Mouse (Mus musculus) forebrain, embryonic 15.5 days (tissue): ENCODE measurements around the gene Bach2. TPM values are rescaled to one million over a fixed set of nuclear protein-coding genes. Genes with fewer than 3 reads are reported as not detected.

ENCODE experiments used
- ATAC-seq: fragments of 200-750 bp; cut with Nextera tagmentation; replicated peaks from 2 replicates; pipeline ENCODE4 v1.8.0; 2017; ENCODE audit warnings: mild to moderate bottlenecking, moderate TSS enrichment, moderate library complexity
- H3K27ac ChIP-seq: fragments of 300-500 bp; sonication (generic); replicated peaks from 2 replicates; pipeline ENCODE4 v1.5.1; 2015; ENCODE audit warnings: mild to moderate bottlenecking, inconsistent platforms
- H3K27me3 ChIP-seq: fragments of 300-500 bp; sonication (generic); 2 replicates; pipeline ENCODE4 v1.6.1; 2015; ENCODE audit warnings: inconsistent platforms
- H3K36me3 ChIP-seq: fragments of 300-500 bp; sonication (generic); 2 replicates; pipeline ENCODE4 v1.6.1; 2015; ENCODE audit warnings: mild to moderate bottlenecking, inconsistent platforms
- H3K4me1 ChIP-seq: fragments of 300-500 bp; sonication (generic); 2 replicates; pipeline ENCODE4 v1.6.1; 2015; ENCODE audit warnings: inconsistent platforms
- H3K4me2 ChIP-seq: fragments of 300-500 bp; sonication (generic); replicated peaks from 2 replicates; pipeline ENCODE4 v1.6.1; 2015; ENCODE audit warnings: mild to moderate bottlenecking, inconsistent platforms
- H3K4me3 ChIP-seq: fragments of 300-500 bp; sonication (generic); 2 replicates; pipeline ENCODE4 v1.5.1; 2015; ENCODE audit warnings: mild to moderate bottlenecking, inconsistent platforms
- H3K9ac ChIP-seq: fragments of 300-500 bp; sonication (generic); replicated peaks from 2 replicates; pipeline ENCODE4 v1.6.1; 2015; ENCODE audit warnings: mild to moderate bottlenecking, inconsistent platforms
- H3K9me3 ChIP-seq: fragments of 300-500 bp; sonication (generic); 2 replicates; pipeline ENCODE4 v1.6.1; 2016; ENCODE audit warnings: inconsistent platforms
- WGBS: fragments of 180-500 bp; shearing (Covaris S2); methylation state at CpG from one replicate; pipeline ENCODE4 v1.1.7; 2015; ENCODE audit warnings: mixed read lengths; 5-methylcytosine and 5-hydroxymethylcytosine counted together
- polyA plus RNA-seq: library from polyadenylated mRNA; unstranded; fragments of >200 nt; fragmentation: Nextera tagmentation; extraction: Ambion mirVana; gene quantifications from 2 replicates; pipeline ENCODE4 v1.2.1, GENCODE M21; 2015

Gene Bach2
- polyA plus RNA-seq, 1 experiment from 2014 or later = 34.9 TPM

GRCm38 (mm10) chr4:32246020-32246419 lies 7.4 kb downstream of the Bach2 start:
- H3K4me1 ChIP-seq = peaks cover 84% of the 10 kb centered on the region
- no peak overlapping the region for H3K4me3 ChIP-seq
- H3K9ac ChIP-seq = no peak overlapping the region
- H3K4me2 ChIP-seq = no peak overlapping the region
- H3K36me3 ChIP-seq = no peaks in the 10 kb centered on the region
- H3K27ac ChIP-seq = no peak overlapping the region
- no peak for ATAC-seq
- WGBS = 79% methylated on average over 6 of the region's 6 CpGs
- no peaks in the 10 kb centered on the region for H3K9me3 ChIP-seq
- H3K27me3 ChIP-seq = no peaks in the 10 kb centered on the region

DNA sequence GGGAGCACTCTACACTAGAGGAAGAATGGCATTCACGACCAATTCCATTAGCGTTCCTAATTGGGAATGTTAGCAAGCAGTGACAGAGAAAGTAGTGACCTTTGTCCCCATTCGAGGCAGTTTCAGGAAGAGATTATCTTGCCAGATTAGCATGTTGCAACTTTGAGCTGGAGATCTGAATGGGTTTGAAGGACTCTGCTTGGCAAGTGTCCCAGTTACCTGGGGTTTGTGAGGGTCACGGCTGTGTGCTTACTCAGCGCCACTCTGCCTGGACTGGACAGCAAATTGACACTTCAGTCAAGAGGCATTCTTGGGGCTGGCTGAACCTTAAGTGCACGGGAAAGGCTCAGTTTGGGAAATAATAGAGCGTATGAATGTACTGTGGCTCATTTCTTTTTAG lies 8.2 kb downstream of the Bach2 start:
- Histone ChIP-seq H3K4me2 (no peak overlapping the region), H3K27me3 (no peaks in the 10 kb centered on the region), H3K4me1 (peaks cover 83% of the 10 kb centered on the region), H3K4me3 (no peak overlapping the region), H3K9ac (no peak overlapping the region), H3K36me3 (no peaks in the 10 kb centered on the region), H3K9me3 (no peaks in the 10 kb centered on the region), H3K27ac (peak overlapping the region; percentile 71)
- ATAC-seq = no peak
- 11% methylated on average over 7 of the region's 7 CpGs for WGBS

GRCm38 (mm10) chr4:32247463-32248113 lies 9.0 kb downstream of the Bach2 start:
- Histone ChIP-seq H3K4me1 (peaks cover 84% of the 10 kb centered on the region), H3K4me2 (no peak overlapping the region), H3K27me3 (no peaks in the 10 kb centered on the region), H3K36me3 (no peaks in the 10 kb centered on the region), H3K9me3 (no peaks in the 10 kb centered on the region), H3K9ac (no peak overlapping the region), H3K4me3 (no peak overlapping the region), H3K27ac (peak overlapping the region; percentile 62; the same call in 1 of the 2 replicates)
- 65% methylated on average over 11 of the region's 11 CpGs for WGBS
- no peak for ATAC-seq

DNA sequence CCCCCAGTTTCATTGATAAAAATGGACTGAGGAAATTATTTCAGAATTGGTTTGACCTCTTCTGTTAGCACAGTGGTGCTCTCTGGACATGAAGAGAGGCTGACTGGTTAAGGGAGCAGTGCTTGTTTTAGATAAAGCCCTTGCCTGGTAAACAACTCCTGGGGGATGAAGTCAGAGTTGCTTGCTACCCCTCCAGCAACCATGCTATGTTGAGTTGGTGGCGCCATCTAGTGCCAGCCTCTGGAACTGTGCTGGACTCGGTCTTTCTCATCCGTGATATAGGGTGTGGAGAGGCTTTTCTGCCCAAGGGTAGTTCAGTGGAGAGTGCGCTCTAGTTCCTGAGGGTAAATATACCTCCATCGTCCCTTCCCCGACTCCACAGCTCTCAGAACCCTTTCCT lies 9.6 kb downstream of the Bach2 start:
- no peaks in the 10 kb centered on the region for H3K36me3 ChIP-seq
- ATAC-seq = no peak
- no peaks in the 10 kb centered on the region for H3K27me3 ChIP-seq
- no peak overlapping the region for H3K4me2 ChIP-seq
- no peak overlapping the region for H3K4me3 ChIP-seq
- no peaks in the 10 kb centered on the region for H3K9me3 ChIP-seq
- H3K27ac ChIP-seq = peak overlapping the region; percentile 28
- peaks cover 79% of the 10 kb centered on the region for H3K4me1 ChIP-seq
- 23% methylated on average over 6 of the region's 6 CpGs for WGBS
- H3K9ac ChIP-seq = no peak overlapping the region

- Histone ChIP-seq H3K36me3 (no peaks in the 10 kb centered on the region), H3K4me3 (no peak overlapping the region), H3K4me1 (peaks cover 73% of the 10 kb centered on the region), H3K27me3 (no peaks in the 10 kb centered on the region), H3K9ac (no peak overlapping the region), H3K4me2 (no peak overlapping the region; the same call in 1 of the 2 replicates), H3K9me3 (no peaks in the 10 kb centered on the region), H3K27ac (peak overlapping the region; percentile 28)
- 36% methylated on average over 9 of the region's 9 CpGs for WGBS
- no peak for ATAC-seq
These were observed 10.4 kb downstream of the Bach2 start for GRCm38 (mm10) chr4:32248990-32249393.

- Histone ChIP-seq H3K9me3 (no peaks in the 10 kb centered on the region), H3K4me1 (peaks cover 65% of the 10 kb centered on the region), H3K9ac (peak overlapping the region; percentile 44; the same call in 1 of the 2 replicates), H3K27ac (peak overlapping the region; percentile 79; the same call in 1 of the 2 replicates), H3K27me3 (no peaks in the 10 kb centered on the region), H3K4me2 (peak overlapping the region; percentile 37), H3K36me3 (no peaks in the 10 kb centered on the region), H3K4me3 (no peak overlapping the region)
- 55% methylated on average over 15 of the region's 15 CpGs for WGBS
- ATAC-seq = peak; percentile 46
These were observed 11.2 kb downstream of the Bach2 start for GRCm38 (mm10) chr4:32249748-32250332.

GRCm38 (mm10) chr4:32250333-32251004 lies 11.9 kb downstream of the Bach2 start:
- no peak for ATAC-seq
- H3K4me3 ChIP-seq = no peak overlapping the region; the same call in 1 of the 2 replicates

GRCm38 (mm10) chr4:32251005-32251365 lies 12.4 kb downstream of the Bach2 start:
- Histone ChIP-seq H3K9me3 (no peaks in the 10 kb centered on the region), H3K4me1 (peaks cover 65% of the 10 kb centered on the region), H3K4me3 (no peak overlapping the region), H3K4me2 (peak overlapping the region; percentile 37), H3K27ac (peak overlapping the region; percentile 79), H3K27me3 (no peaks in the 10 kb centered on the region), H3K9ac (peak overlapping the region; percentile 44), H3K36me3 (no peaks in the 10 kb centered on the region)
- WGBS = 5% methylated on average over 8 of the region's 8 CpGs
- ATAC-seq = peak; percentile 62

More at GRCm38 (mm10) chr4:32250333-32251004, 11.9 kb downstream of the Bach2 start:
- H3K9ac ChIP-seq = peak overlapping the region; percentile 44
- peaks cover 65% of the 10 kb centered on the region for H3K4me1 ChIP-seq
- H3K9me3 ChIP-seq = no peaks in the 10 kb centered on the region
- no peaks in the 10 kb centered on the region for H3K36me3 ChIP-seq
- H3K27me3 ChIP-seq = no peaks in the 10 kb centered on the region
- WGBS = 4% methylated on average over 16 of the region's 16 CpGs
- H3K4me2 ChIP-seq = peak overlapping the region; percentile 37
- peak overlapping the region; percentile 79 for H3K27ac ChIP-seq

DNA sequence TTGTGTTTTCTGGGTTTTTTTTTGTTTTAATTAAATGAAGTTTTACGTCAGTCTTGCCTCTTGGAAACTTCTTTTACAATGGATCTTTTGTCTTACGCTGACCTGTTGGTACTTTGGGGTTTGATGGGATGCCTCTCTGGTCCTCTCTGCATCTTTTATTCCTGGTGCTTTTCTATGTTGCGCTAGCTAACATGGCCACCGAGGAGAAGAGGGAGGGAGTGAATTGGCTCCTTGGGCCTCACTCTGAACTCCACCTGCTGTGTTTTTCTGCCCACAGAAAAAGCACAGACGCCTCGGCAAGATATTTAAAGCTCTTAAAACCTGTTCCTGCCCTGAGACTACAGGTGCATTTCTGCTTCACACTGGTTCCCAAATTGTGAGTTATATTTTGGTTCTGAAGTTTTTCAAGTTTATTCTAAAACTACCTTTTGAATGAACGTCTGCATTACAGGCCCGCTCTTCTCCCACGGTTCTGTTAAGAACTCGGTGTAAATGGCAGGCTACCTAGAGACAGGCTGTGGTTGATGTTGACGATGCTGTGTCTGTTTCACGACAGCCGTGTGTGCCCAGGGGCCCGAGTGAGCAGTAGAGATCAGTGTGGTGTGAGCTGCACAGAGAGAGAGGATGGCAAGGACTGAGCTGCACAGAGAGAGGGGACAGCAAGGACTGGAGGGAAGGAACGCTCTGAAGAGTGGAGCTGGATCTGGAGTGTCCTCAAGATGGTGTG lies 13.5 kb downstream of the Bach2 start:
- peaks cover 54% of the 10 kb centered on the region for H3K4me1 ChIP-seq
- 24% methylated on average over 15 of the region's 15 CpGs for WGBS
- no peak overlapping the region for H3K4me3 ChIP-seq
- H3K4me2 ChIP-seq = no peak overlapping the region
- ATAC-seq = no peak
- 0 out of 2 replicates have a peak overlapping the region, but pooled peaks have one; percentile 4 for H3K27ac ChIP-seq
- no peaks in the 10 kb centered on the region for H3K36me3 ChIP-seq
- no peaks in the 10 kb centered on the region for H3K9me3 ChIP-seq
- no peaks in the 10 kb centered on the region for H3K27me3 ChIP-seq
- H3K9ac ChIP-seq = no peak overlapping the region

DNA sequence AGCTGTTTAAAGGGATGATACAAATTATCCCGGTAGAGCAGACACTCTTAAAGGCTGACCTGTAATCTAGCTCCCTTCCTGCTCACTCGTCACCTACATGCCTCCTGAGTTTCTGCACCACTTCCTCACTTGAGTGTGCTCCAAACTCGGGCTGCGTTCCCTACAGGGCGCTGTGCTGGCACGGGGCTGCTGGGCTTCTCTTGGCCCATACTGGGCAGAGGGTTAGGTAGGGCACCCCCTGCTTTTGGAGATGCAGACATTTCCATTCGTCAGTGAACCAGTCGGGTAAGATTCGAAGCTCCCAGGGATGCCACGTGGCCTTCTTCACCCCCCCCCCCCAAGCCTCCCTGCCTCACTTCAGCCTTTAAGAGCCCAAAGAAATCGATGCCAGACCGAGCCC lies 19.1 kb downstream of the Bach2 start:
- no peak for ATAC-seq

GRCm38 (mm10) chr4:32258093-32258492 lies 19.5 kb downstream of the Bach2 start:
- 93% methylated on average over 13 of the region's 13 CpGs for WGBS
- Histone ChIP-seq H3K4me3 (no peak overlapping the region), H3K27ac (no peak overlapping the region), H3K9ac (no peak overlapping the region), H3K9me3 (no peaks in the 10 kb centered on the region), H3K27me3 (no peaks in the 10 kb centered on the region), H3K4me2 (no peak overlapping the region), H3K4me1 (no peaks in the 10 kb centered on the region), H3K36me3 (no peaks in the 10 kb centered on the region)
- no peak for ATAC-seq

More for the DNA sequence above, 19.1 kb downstream of the Bach2 start:
- H3K4me1 ChIP-seq = no peaks in the 10 kb centered on the region; the same call in 1 of the 2 replicates
- no peak overlapping the region for H3K9ac ChIP-seq
- no peaks in the 10 kb centered on the region for H3K27me3 ChIP-seq
- H3K4me2 ChIP-seq = no peak overlapping the region
- no peaks in the 10 kb centered on the region for H3K36me3 ChIP-seq
- H3K4me3 ChIP-seq = no peak overlapping the region
- no peaks in the 10 kb centered on the region for H3K9me3 ChIP-seq
- H3K27ac ChIP-seq = no peak overlapping the region
- 82% methylated on average over 12 of the region's 12 CpGs for WGBS

- no peak for ATAC-seq
- no peak overlapping the region for H3K9ac ChIP-seq
- H3K27ac ChIP-seq = no peak overlapping the region
- H3K4me1 ChIP-seq = peaks cover 4% of the 10 kb centered on the region
- no peaks in the 10 kb centered on the region for H3K36me3 ChIP-seq
- no peak overlapping the region for H3K4me3 ChIP-seq
- H3K4me2 ChIP-seq = no peak overlapping the region
- H3K9me3 ChIP-seq = no peaks in the 10 kb centered on the region
- WGBS = 94% methylated on average over 7 of the region's 7 CpGs
- H3K27me3 ChIP-seq = no peaks in the 10 kb centered on the region
These were observed 20.0 kb downstream of the Bach2 start for GRCm38 (mm10) chr4:32258596-32258995.
